Mouse (Mus musculus): ENCODE data around the gene Atxn1.

DNA sequence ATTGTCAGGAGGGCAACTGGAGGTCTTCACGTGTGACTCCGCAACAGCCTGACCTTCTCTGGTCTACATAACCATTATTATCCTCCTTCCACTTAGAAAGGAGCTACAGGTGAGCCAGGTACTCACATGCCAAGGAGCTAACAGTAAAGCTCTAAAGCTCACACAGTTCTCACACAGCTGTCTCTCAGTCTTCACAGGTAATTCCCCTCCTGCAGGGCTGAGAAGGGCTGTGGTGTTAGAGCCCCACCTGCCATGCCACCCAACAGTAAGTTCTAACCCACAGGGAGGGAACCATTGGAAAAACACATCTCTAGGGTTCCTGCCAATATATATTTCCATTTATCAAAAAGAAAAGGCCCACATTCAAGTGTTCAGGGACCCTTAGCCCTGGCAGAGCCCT lies 73.7 kb downstream of the Atxn1 start:
- TF ChIP-seq CTCF (IDR thresholded peaks at IDR 0.05; ENCODE audit: insufficient read depth, low read length) (no peak), POLR2A (IDR thresholded peaks at IDR 0.05; ENCODE audit: borderline replicate concordance, extremely low read depth, low read depth, low read length) (no peak)

Measured in lung, adult 2 months (tissue).